Mouse (Mus musculus) adrenal gland, postnatal 14 days (tissue): ENCODE results near the gene Actl7a. TPM values are rescaled to one million over a fixed set of nuclear protein-coding genes. Genes with fewer than 3 reads are reported as not detected.
A peak's percentile ranks its signal among the peaks of the same experiment; 100 is the strongest.

Experiments
- DNase-seq: peaks from one replicate; pipeline ENCODE4 v3.0.0; 2021; ENCODE audit warnings: mixed read lengths
- long read RNA-seq, 2 experiments: library from polyadenylated mRNA; stranded (forward); transcript quantifications; one replicate each; pipeline ENCODE4 v2.0.0; 2021
- total RNA-seq: library from RNA; stranded (reverse); gene quantifications from 2 replicates; pipeline ENCODE4 v1.2.3, GENCODE M21; 2021

Gene Actl7a
- not detected in 2 replicates for total RNA-seq
- long read RNA-seq, experiment 1: 0 reads
- long read RNA-seq, experiment 2: 0 reads

- DNase-seq: no peak
These were observed at the start of gene Actl7a for GRCm38 (mm10) chr4:56743363-56744195. Actl7a (plus strand) TSS chr4:56743413.

GRCm38 (mm10) chr4:56696401-56696800 lies 46.8 kb upstream of the Actl7a start:
- no peak for DNase-seq

DNA sequence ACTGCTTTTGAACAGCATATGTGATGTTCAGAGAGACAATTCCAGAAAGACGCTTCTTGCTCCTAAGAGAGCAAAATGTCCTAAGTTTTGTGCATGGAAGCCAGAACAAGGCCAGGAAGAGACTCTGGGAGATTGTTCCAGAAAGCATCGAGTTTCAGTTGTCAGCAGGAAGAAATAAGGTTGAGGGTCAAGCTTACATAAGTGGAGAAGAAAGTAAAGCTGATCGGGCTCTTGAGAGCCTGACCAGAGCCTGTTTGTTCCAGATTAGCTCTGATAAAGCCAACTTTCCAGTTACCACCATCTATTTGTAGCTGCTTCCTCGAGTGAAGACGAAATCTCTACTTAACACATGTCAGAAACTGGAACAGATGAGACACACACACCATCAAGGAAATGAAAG lies 44.5 kb upstream of the Actl7a start:
- DNase-seq: no peak

- no peak for DNase-seq
These were observed 41.0 kb upstream of the Actl7a start for GRCm38 (mm10) chr4:56702234-56702633.

DNA sequence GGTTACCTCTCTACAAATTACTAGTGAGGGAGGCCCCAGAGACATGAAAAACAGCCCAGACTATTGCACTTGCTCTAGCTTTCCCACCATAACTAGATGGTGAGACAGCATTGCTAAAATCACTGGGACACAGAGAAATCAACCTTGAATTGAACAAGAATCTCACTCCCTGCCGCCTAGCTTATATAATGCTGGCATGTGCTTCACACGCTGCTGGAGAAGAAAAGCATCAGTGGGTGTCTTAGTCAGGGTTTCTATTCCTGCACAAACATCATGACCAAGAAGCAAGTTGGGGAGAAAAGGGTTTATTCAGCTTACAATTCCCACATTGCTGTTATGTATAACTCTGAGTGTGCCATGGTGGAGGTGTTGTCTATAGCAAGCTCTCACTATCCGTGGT lies 30.1 kb upstream of the Actl7a start:
- DNase-seq: no peak

DNA sequence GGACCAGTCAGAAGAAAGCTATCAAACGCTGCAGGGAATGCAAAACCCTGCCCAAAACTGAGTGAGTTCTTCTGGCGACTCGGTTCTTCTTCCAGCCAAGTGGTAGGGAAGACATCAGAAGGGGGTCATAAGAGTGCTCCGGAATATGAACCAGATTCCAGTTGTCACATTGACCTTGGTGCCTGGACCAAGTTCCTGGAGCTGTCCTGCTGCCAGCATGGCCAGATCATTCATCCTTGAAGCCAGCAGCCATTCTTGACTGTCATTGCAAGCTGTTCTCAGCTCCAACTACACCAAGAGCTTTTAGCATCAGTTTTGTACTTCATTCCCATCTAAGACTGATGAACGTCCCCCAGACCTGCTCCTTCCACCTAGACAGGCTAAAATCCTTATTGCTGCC lies 26.4 kb upstream of the Actl7a start:
- DNase-seq: peak; percentile 50

- DNase-seq: no peak
These were observed 25.3 kb upstream of the Actl7a start for GRCm38 (mm10) chr4:56717932-56718331.

DNA sequence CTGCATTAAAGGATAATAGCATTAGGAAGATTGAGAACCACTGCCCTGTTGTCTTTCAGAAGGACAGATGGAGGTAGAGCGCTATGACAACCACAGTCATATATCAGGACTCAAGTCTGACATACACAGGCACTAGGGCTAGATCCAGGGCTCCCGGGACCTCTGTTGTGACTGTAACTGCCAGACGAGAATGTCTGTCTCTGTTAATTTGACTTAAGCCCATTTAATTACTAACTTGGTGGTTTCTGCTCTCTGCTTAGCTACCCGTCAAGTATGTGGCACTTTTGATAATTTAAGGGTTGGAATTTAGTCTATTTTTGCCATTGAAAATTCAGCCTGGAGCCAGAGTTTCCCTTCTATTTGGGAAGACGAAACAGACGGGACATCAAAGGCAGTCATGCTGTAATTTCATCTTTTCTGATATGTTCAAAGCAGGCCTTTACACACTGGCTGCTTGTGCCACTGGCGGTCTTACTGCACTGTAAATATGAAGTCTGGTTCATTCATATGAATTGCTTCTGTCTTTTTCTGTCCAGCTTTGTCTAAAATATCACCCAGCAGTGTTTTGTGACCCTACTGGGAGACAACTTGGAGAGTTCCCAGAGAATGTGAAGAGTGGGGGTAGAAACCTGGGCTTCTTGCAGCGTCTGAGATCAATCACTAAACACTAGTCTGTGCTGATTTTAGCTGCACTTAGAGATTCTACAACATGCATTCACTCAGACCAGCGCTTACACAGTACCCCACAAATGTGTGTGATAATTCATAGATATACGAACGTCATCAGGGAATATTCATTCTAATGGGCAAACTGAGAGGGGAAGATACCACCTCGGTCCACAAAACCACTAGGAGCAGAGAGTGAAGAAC lies 24.4 kb upstream of the Actl7a start:
- no peak for DNase-seq

DNA sequence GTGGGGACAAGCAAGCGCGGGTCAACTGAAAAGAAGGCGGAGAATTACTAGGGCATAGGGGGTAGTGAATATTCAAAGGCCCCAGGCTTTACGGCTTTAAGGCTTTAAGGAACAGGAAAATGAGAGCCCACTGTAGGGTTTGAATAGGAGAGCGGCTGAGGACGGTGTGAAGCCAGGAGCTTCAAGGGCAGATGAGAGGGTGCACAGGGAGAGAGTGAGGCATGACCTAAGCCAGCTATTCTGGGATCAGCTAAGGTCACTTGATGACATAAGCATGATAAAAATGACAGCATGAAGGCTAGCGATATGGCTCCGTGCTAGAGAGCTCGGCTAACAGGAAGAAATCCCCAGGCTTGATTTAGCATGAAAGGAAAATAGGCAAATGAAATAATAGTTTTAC lies 23.8 kb upstream of the Actl7a start:
- peak; percentile 27 for DNase-seq

DNA sequence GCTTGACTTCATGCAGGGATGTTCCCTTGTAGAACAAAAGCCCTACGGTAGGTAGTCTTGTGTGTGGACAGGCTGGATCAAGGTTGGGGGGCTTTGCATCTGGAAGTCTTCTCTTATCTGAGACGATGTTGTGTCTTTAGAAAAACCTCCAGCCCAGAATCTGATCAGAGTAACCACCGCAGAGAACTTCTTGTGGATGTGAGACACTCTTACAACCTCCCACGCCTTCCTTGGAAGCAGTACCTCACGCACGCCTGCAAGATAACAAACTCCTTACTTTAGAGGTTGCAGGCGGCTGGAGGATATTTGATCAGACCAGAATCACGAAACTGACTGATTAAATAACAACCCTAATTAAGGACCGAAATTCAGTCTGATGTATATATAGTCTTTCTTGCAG lies 22.8 kb upstream of the Actl7a start:
- no peak for DNase-seq

DNA sequence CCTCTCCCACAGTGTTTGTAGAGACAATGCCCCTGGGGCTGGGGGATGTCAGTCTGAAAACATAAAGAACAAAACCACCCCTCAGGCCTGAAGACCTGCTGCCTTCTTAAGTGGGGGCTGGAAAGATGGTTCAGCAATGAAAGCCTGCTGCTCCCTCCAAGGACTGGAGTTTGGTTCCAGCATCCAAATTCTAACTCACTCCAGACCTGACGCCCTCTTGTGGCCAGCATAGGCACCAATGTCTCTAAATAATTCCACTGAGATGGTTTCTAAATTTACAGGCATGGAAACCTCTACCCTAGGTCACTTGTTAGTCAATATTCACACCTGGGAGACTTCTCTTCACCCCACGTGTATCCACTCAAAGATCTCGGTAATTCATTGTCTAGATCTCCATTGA lies 21.7 kb upstream of the Actl7a start:
- DNase-seq: peak; percentile 61

- no peak for DNase-seq
These were observed 20.9 kb upstream of the Actl7a start for GRCm38 (mm10) chr4:56722346-56722745.

DNA sequence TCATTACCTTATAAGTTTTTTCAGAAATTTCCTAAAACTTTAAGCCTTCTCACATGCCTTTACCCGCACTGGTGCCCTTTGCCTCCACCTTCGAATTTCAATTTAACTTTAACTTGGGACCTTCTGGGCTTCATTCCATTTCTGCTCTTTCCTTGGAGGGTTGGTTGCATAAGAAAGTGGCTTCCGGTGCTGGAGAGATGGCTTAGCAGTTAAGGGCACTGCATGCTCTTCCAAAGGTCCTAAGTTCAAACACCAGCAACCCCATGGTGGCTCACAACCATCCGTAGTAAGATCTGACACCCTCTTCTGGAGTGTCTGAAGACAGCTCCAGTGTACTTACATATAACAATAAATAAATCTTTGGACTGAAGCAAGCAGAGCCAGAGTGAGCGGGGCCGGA lies 20.0 kb upstream of the Actl7a start:
- no peak for DNase-seq

GRCm38 (mm10) chr4:56725839-56726238 lies 17.4 kb upstream of the Actl7a start:
- DNase-seq: no peak

GRCm38 (mm10) chr4:56740020-56740485 lies 3.2 kb upstream of the Actl7a start, which contains the start of gene Gm26657:
Gm26657 (plus strand) TSS chr4:56740070.
- DNase-seq: no peak

DNA sequence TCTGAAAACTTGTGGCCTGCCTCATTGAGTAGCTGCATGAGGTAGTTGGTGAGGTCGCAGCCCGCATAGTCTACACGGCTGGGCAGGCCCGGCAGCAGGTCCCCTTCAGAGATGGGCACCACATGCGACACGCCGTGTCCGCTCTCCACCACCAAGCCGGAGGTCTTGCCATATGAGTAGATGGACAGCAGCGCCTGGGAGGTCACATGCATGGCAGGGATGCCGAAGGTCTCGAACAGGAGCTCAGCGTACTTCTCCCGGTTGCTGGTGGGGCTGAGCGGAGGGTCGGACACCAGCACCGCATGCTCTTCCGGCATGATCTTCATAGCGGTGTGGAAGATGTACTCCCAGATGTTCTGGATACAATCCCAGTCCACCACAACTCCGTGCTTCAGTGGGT lies 2.6 kb upstream of the Actl7a start:
- no peak for DNase-seq

DNA sequence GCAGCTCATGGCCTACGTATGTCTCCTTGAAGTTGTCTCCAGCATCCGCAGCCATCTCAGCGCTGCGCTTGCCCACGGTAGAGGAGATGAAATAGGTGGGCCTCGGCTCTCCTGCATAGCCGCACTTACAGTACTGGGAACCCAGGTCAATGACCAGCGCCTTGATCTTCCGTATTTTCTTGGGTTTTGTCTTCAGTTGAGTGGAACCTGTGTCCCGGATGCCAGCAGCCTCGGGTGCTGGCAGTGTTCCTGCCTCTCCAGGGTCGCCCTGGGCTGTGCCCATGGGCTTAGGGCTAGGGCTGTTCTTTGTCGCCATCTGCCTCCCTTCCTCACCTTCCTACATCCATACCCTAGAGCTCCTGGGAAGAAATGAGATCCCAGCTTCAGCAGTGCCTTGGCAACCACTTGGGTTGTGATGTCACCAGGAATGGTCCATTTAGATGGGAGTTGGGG lies 2.1 kb upstream of the Actl7a start, which contains the start of gene Actl7b:
TSS of gene Actl7b (minus strand) at position 403 of the 453 bp plus-strand sequence.
- DNase-seq: no peak

DNA sequence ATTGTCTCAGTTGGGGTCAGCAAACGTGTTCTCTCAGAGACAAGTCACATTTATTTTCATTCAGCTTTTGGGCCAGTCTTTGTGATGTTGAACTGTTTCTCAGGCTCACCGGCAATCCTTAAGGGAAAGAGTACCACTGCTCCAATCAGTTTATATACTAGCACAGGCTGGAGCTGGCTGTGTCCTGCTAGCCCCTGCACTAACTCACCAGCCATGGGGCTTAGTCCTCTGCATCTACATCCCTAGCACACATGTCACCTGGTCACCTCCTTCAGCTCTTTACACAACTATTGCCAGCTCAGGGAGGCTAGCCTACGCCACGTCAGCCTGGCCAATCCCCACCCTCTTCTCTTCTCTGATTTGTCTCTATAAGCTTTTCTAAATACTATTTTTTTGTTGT lies 515 bp upstream of the Actl7a start:
- DNase-seq: no peak

- DNase-seq: no peak
These were observed 3.1 kb downstream of the Actl7a start for GRCm38 (mm10) chr4:56746345-56746744.

DNA sequence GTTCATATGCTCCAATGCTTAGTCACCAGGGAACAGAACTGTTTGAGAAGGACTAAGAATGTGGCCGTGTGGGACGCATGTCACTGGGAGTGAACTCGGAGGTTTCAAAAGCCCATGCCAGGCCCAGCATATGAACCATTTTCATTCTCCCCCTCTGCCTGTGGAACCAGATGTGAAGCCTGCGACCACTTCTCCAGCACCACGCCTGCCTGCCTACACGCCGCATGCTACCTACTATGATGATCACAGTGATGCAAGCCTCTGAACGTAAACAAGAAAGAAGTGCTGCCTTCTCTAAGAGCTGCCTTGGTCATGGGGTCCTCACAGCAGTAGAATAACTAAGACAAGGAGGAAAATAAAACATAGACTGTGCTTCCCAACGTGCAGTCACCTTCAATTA lies 4.2 kb downstream of the Actl7a start:
- DNase-seq: no peak

- DNase-seq: no peak
These were observed 12.8 kb downstream of the Actl7a start for GRCm38 (mm10) chr4:56756021-56756420.

DNA sequence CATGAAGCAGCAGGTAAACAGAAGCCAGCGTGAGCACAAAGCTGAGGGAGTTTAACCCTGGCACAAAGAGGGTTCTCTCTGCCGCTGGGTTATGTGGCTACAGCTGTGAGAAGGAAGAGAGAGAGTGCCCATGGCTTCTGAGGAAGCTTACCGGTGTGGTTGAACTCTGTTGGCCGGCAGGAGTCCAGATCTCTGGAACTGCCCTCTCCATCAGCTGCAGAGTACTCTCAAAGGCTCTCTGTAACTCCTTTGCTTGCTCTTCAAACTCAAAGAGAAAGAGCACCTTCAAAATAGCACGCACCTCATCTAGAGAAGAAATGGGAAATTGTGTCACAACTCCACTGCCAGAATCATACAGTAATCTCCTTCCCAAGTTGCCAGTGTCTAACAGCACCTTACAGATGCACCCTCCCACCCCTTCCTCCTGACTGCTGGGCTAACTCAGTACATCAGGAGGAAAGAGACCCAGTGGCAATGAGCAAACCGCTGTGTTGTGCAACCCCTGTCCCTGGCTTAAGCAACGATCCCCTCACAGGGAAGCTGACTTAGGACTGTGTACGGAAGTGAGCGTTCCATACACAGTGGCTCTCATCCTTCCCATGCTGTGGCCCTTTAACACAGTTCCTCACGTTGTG lies 13.9 kb downstream of the Actl7a start:
- no peak for DNase-seq
